Mouse (Mus musculus) lung, postnatal 10 days (tissue): ENCODE measurements at regions not wholly inside any gene's neighbourhood (a gene's known extent, or its start where the extent isn't known, plus 50 kb on each side); places are given as distances from the start of the nearest gene placed in this dataset.
"Not testable (repeated sequence)": the region's sequence is repeated elsewhere in the genome, so short reads cannot be mapped to it uniquely, and the experiment has no call there.

Experiments
- DNase-seq: peaks from one replicate; pipeline ENCODE4 v3.0.0; 2021

DNA sequence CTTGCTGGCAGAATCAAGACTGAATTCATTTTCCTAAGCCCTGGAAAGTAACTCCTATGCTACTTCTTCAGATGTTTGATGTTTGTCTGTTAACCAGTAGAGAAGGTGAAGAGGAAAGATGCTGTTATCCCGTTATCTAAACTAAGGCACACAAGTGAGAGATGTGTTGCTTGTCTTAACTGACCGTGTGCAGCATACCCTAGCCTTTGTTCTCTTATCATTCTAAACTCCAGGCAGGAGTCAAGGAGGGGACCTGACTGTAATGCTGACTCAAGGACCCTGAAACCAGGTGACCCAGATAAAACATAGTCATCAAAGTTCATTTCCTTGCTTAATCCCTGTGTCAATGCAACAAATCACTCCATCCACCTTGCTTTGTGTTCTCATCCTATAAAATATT, 136.7 kb downstream of the Car2 start:
- DNase-seq, result no peak

DNA sequence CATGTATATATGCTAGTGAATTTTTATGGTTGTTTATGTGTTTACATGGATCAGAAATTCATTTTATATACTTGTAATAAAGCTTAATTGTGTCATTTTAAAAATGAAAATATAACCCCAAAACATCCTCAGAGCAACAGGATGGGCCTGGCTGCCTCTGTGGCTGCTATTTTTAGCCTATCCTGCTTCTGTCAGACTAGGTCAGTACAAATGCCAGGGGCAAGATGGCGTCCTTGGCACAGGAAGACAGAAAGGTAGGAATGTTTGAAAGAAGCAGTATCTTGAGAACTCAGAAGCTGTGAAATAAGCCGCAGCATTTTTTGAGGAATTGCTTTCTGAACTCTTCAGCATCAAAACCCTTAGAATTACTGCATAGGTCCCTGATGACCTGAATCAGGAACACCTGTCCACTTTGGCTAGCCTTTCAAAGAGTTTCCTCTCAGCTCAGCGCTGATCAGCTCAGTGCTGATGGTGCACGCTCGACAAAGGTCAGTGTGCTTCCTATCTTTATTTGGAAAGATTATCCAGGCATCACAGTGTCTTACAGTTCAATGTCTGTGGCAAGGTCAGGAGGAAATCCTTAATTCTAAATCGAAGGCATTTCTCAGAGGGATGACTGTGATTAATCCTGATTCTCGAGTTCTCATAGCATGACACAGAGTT, 154.9 kb downstream of the Car2 start:
- no peak for DNase-seq

GRCm38 (mm10) chr3:15053968-15054367, 167.9 kb downstream of the Car2 start:
- no peak for DNase-seq

- not testable (repeated sequence) for DNase-seq
These were observed 169.6 kb downstream of the Car2 start for GRCm38 (mm10) chr3:15055516-15056256.

GRCm38 (mm10) chr3:15056788-15057585, 170.9 kb downstream of the Car2 start:
- not testable (repeated sequence) for DNase-seq

DNA sequence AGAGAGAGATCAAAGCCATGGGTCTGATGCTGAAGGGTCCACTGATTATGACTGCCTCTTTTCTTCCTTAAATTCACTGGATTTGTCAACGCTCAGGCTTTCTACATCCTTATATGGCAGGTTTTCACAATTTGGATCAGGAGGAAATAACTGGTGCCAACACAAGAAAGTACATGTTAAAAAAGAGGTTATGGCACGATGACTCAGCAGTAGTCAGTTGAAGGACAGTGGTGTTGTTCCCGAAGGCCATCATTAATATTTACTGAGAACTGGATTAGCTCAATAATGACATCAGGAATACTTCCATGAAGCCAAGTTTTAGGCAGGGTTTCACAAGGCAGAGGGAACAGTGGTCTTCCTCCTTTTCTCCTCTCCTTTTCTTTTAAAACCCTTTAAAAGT, 179.6 kb downstream of the Car2 start:
- DNase-seq, result no peak

DNA sequence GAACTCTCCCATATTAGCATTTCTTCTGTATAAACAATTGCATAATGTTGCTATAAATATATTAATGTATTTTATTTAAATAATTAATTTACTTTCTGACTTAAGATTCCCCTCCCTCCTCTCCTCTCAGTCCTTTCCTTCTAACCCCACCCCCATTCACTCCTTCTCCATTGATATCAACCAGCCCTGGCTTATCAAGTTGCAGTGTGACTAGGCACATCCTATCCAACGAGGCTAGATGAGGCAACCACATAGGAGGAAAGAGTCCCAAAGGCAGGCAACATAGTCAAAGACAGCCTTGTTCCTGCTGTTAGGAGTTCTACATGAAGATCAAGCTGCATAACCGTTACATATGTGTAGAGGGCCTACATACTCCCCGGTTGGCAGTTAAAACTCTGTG, 182.2 kb downstream of the Car2 start:
- no peak for DNase-seq

GRCm38 (mm10) chr3:15071030-15071883, 185.2 kb downstream of the Car2 start:
- no peak for DNase-seq

- no peak for DNase-seq
These were observed 187.3 kb downstream of the Car2 start for GRCm38 (mm10) chr3:15073405-15073804.

DNA sequence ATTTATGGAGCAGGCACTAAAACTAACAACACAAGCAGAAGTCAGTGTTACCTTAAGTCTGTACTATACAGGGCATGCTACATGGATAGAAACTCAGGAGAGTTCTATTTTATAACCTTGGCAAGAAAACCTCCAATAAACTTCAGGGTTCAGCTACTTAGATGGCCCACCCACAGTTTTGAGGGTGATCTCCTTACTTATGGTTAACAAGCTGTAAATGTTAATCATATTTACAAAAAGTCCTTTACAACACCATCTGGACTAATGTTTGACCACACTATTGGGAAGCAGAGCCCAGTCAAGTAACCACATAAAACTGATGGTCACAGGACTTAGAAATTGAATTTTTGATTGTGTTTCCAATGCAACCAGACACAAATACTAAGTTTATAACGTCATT, 187.8 kb downstream of the Car2 start:
- no peak for DNase-seq

- no peak for DNase-seq
These were observed 188.9 kb downstream of the Car2 start for GRCm38 (mm10) chr3:15074949-15075348.

- DNase-seq, result no peak
These were observed 204.1 kb downstream of the Car2 start for GRCm38 (mm10) chr3:15090124-15090523.

- no peak for DNase-seq
These were observed 212.2 kb downstream of the Car2 start for GRCm38 (mm10) chr3:15098206-15098817.

DNA sequence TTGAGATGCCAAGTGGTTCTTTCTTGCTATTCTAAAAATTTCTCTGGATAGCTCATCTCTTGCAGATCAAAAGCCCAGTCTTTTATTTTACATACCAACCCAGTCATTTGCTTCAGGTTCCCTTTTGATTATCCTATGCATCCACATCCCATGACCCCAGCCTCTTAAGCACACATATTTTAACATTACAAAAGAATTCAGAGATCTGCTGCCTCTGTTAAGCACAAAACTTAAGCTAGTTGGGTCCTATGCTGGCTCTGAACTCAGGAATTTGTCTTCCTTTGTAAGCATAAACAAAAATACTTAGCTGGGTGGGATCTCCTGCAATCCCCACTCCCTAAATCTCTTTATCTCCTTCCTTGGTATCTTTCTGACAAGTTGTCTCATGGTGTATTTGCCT, 212.9 kb downstream of the Car2 start:
- DNase-seq, result no peak

- DNase-seq, result no peak
These were observed 219.6 kb downstream of the Car2 start for GRCm38 (mm10) chr3:15105627-15106026.

DNA sequence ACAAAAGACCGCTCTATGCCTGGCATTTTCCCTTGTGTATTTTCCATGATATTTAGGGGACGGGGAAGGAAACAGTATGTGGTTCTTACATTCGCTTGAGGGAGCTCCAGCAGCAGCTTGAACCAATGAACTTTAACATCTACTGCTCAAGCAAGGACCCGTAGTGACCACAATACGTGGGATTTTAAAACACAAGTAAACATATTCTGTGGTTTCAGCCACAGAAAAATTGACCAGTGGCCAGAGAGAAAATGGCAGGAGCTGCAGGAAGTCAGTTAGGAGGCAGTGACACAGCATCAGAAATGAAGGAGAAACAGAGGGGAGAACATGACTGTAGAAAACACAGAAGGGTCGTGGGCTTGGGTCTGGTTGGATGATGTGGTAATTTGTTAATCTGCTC, 220.2 kb downstream of the Car2 start:
- no peak for DNase-seq

GRCm38 (mm10) chr3:15107301-15107700, 221.2 kb downstream of the Car2 start:
- DNase-seq, result no peak

GRCm38 (mm10) chr3:15108239-15108934, 222.3 kb downstream of the Car2 start:
- no peak for DNase-seq

- DNase-seq, result no peak
These were observed 221.9 kb downstream of the Gm9733 start for GRCm38 (mm10) chr3:15110037-15110748.

- DNase-seq, result peak; percentile 55
These were observed 219.8 kb downstream of the Gm9733 start for GRCm38 (mm10) chr3:15112177-15112838.
